In genomic region chr6:135219916-135220315, GRCm38 (mm10) we compare ENCODE assay signal across 24 mouse cellular contexts. TPM values are rescaled to one million over a fixed set of nuclear protein-coding genes. Genes with fewer than 3 reads are reported as not detected.
A peak's percentile ranks its signal among the peaks of the same experiment; 100 is the strongest.
DNase-seq lines count a peak whose midpoint lies in the region; ATAC-seq lines count a peak whose summit lies in the region.
"Had no signal": no experiment of that assay in that cellular context is flagged by ENCODE, and none has a peak within 500 bp of the region (broad histone marks: within the 10 kb centered on the region; RNA-seq: fewer than 3 reads in every experiment).

No protein-coding gene starts in this region.

- H3K27me3 ChIP-seq in kidney, embryonic 16.5 days (ENCODE audit: insufficient read depth, low read length), result no peaks in the 10 kb centered on the region
- H3K27me3 ChIP-seq: forebrain, embryonic 15.5 days; hindbrain, embryonic 12.5 days; Patski had no signal

- no peak overlapping the region for H3K4me3 ChIP-seq in kidney, embryonic 16.5 days (ENCODE audit: low read length)
- H3K4me3 ChIP-seq: forebrain, embryonic 15.5 days; heart, embryonic 10.5 days; hindbrain, embryonic 12.5 days had no signal

- no peak overlapping the region for H3K9ac ChIP-seq in kidney, embryonic 16.5 days (replicated peaks; ENCODE audit: low read length)
- H3K9ac ChIP-seq: forebrain, embryonic 15.5 days; hindbrain, embryonic 12.5 days had no signal

- WGBS in kidney, embryonic 16.5 days, result 77% methylated on average over 5 of the region's 5 CpGs

- ATAC-seq in kidney, embryonic 16.5 days (ENCODE audit: low FRiP score, low TSS enrichment), result peak; percentile 30; the same call in 1 of the 2 replicates
- ATAC-seq: CD4-positive, CD25-positive, alpha-beta regulatory T cell, adult 4 months; forebrain, embryonic 15.5 days; hindbrain, embryonic 16.5 days; Patski had no signal

- H3K9me3 ChIP-seq in kidney, embryonic 16.5 days (ENCODE audit: low read length), result no peaks in the 10 kb centered on the region
- H3K9me3 ChIP-seq: forebrain, embryonic 15.5 days; heart, embryonic 10.5 days; hindbrain, embryonic 12.5 days had no signal

- DNase-seq in cerebellum, postnatal 14 days, result peak; percentile 22 to 24
- DNase-seq in cerebellum, adult 9-10 months, result no peak
- no peak for DNase-seq in kidney, adult 8-10 months
- peak; percentile 26 for DNase-seq in urinary bladder, postnatal 14 days (ENCODE audit: low spot score)
- DNase-seq in urinary bladder, adult 2 months (ENCODE audit: low spot score), result no peak
- no peak for DNase-seq in ovary, postnatal 36 days (ENCODE audit: low spot score)
- DNase-seq in right cerebral cortex, adult 2 months (ENCODE audit: low spot score in 2 of 2), result no peak
- DNase-seq: adrenal gland, adult 8-10 months; adrenal gland, postnatal 36 days; B cell, adult 2 months; cerebellum, adult 2 months; cerebellum, postnatal 25 days; gastrocnemius, postnatal 10 days; heart, adult 18-20 months; heart, postnatal 10 days; heart, postnatal 4 days had no signal

- H3K4me2 ChIP-seq in kidney, embryonic 16.5 days (replicated peaks; ENCODE audit: low read depth, low read length), result no peak overlapping the region
- H3K4me2 ChIP-seq: forebrain, embryonic 15.5 days; hindbrain, embryonic 12.5 days had no signal

- peak overlapping the region; percentile 45 for H3K27ac ChIP-seq in kidney, embryonic 16.5 days (ENCODE audit: low read length)
- H3K27ac ChIP-seq: forebrain, embryonic 15.5 days; heart, embryonic 10.5 days; hindbrain, embryonic 12.5 days had no signal

- H3K36me3 ChIP-seq in kidney, embryonic 16.5 days (ENCODE audit: insufficient read depth, low read length), result peaks cover 9% of the 10 kb centered on the region; the same call in 1 of the 2 replicates
- H3K36me3 ChIP-seq: heart, embryonic 10.5 days had no signal

- H3K4me1 ChIP-seq in kidney, embryonic 16.5 days (ENCODE audit: insufficient read depth, low read length), result peaks cover 7% of the 10 kb centered on the region

RNA-seq across cellular contexts. Expression of gene Hebp1, which starts 22.1 kb away (rescaled TPM):
- 34.6 and 41.5 TPM in 2 replicates for polyA plus RNA-seq in kidney, embryonic 16.5 days (2015; fragmentation: Nextera tagmentation; extraction: Ambion mirVana)
- 40.7 and 41.8 TPM in 2 replicates for polyA plus RNA-seq in urinary bladder, adult 2 months (2012; rRNA removed)

RNA-seq across cellular contexts. Expression of gene Fam234b, which starts 22.1 kb away (rescaled TPM):
- 41.1 and 42.9 TPM in 2 replicates for polyA plus RNA-seq in kidney, embryonic 16.5 days (2015; fragmentation: Nextera tagmentation; extraction: Ambion mirVana)
- 5.6 and 5.9 TPM in 2 replicates for polyA plus RNA-seq in urinary bladder, adult 2 months (2012; rRNA removed)

RNA-seq across cellular contexts. Expression of gene Gsg1, which starts 34.2 kb away (rescaled TPM):
- 0.55 and 0.86 TPM in 2 replicates for polyA plus RNA-seq in kidney, embryonic 16.5 days (2015; fragmentation: Nextera tagmentation; extraction: Ambion mirVana)
- polyA plus RNA-seq in urinary bladder, adult 2 months (2012; rRNA removed), result 0.06 and 0.21 TPM in 2 replicates
- polyA plus RNA-seq: CD4-positive, CD25-positive, alpha-beta regulatory T cell, adult 4 months; G1E had no signal

Comparison
In these comparisons a context has a peak if more than half of its experiments do, and no peak if none do; other contexts are left out.
1. DNase-seq: peak in cerebellum, postnatal 14 days (2 of 2) and urinary bladder, postnatal 14 days (single experiment); none in cerebellum, adult 9-10 months (single experiment), kidney, adult 8-10 months (0 of 2), urinary bladder, adult 2 months (single experiment), ovary, postnatal 36 days (single experiment) and right cerebral cortex, adult 2 months (0 of 2).